Mouse (Mus musculus): ENCODE results near the gene Zfyve16. TPM values are rescaled to one million over a fixed set of nuclear protein-coding genes. Genes with fewer than 3 reads are reported as not detected.

Zfyve16 gene
- total RNA-seq, 2 experiments from 2014 or later, result 3.4 to 3.9 TPM

- ATAC-seq (replicated peaks; ENCODE audit: low FRiP score, poor library complexity, severe bottlenecking), result peak; percentile 16; the same call in 1 of the 2 replicates
These were observed 47.3 kb downstream of the Zfyve16 start for GRCm38 (mm10) chr13:92483348-92483747.

GRCm38 (mm10) chr13:92470151-92470550 lies 60.5 kb downstream of the Zfyve16 start:
- ATAC-seq (replicated peaks; ENCODE audit: low FRiP score, poor library complexity, severe bottlenecking), result no peak

GRCm38 (mm10) chr13:92469381-92469780 lies 61.3 kb downstream of the Zfyve16 start:
- ATAC-seq (replicated peaks; ENCODE audit: low FRiP score, poor library complexity, severe bottlenecking), result no peak

- ATAC-seq (replicated peaks; ENCODE audit: low FRiP score, poor library complexity, severe bottlenecking), result no peak
These were observed 62.8 kb downstream of the Zfyve16 start for GRCm38 (mm10) chr13:92467891-92468290.

- ATAC-seq (replicated peaks; ENCODE audit: low FRiP score, poor library complexity, severe bottlenecking), result no peak
These were observed 66.0 kb downstream of the Zfyve16 start for GRCm38 (mm10) chr13:92464698-92465097.

- ATAC-seq (replicated peaks; ENCODE audit: low FRiP score, poor library complexity, severe bottlenecking), result no peak
These were observed 83.8 kb downstream of the Zfyve16 start for GRCm38 (mm10) chr13:92446872-92447271.

- ATAC-seq (replicated peaks; ENCODE audit: low FRiP score, poor library complexity, severe bottlenecking), result no peak
These were observed 90.4 kb downstream of the Zfyve16 start for GRCm38 (mm10) chr13:92440286-92440685.

GRCm38 (mm10) chr13:92438656-92439055 lies 92.0 kb downstream of the Zfyve16 start:
- ATAC-seq (replicated peaks; ENCODE audit: low FRiP score, poor library complexity, severe bottlenecking), result no peak

Other genes with a start within 250 kb of the Zfyve16 start
- not detected in 2 replicates for gene Gm20379, start 224.9 kb downstream of the Zfyve16 start, total RNA-seq (2015; ENCODE audit: low replicate concordance)
- gene Gm20379, start 224.9 kb downstream of the Zfyve16 start, total RNA-seq (2017; ENCODE audit: low replicate concordance), result not detected in 2 replicates
- gene Dhfr, start 176.1 kb downstream of the Zfyve16 start, total RNA-seq (2015; ENCODE audit: low replicate concordance), result 13.7 and 18.9 TPM in 2 replicates
- gene Dhfr, start 176.1 kb downstream of the Zfyve16 start, total RNA-seq (2017; ENCODE audit: low replicate concordance), result 6.8 and 16.6 TPM in 2 replicates
- 28.1 and 38.1 TPM in 2 replicates for gene Msh3, start 175.9 kb downstream of the Zfyve16 start, total RNA-seq (2015; ENCODE audit: low replicate concordance)
- 20.0 and 45.6 TPM in 2 replicates for gene Msh3, start 175.9 kb downstream of the Zfyve16 start, total RNA-seq (2017; ENCODE audit: low replicate concordance)
- gene Ankrd34b, start 105.0 kb downstream of the Zfyve16 start, total RNA-seq (2015; ENCODE audit: low replicate concordance), result not detected in 2 replicates
- not detected in 2 replicates for gene Ankrd34b, start 105.0 kb downstream of the Zfyve16 start, total RNA-seq (2017; ENCODE audit: low replicate concordance)
- 2.2 and 11.7 TPM in 2 replicates for gene Fam151b, start 46.9 kb downstream of the Zfyve16 start, total RNA-seq (2015; ENCODE audit: low replicate concordance)
- gene Fam151b, start 46.9 kb downstream of the Zfyve16 start, total RNA-seq (2017; ENCODE audit: low replicate concordance), result 0.51 TPM in 1 of 2 replicates, not detected in the other
- not detected in 2 replicates for gene Spz1, start 45.3 kb upstream of the Zfyve16 start, total RNA-seq (2015; ENCODE audit: low replicate concordance)
- gene Spz1, start 45.3 kb upstream of the Zfyve16 start, total RNA-seq (2017; ENCODE audit: low replicate concordance), result not detected in 2 replicates
- 33.5 and 56.6 TPM in 2 replicates for gene Serinc5, start 80.2 kb upstream of the Zfyve16 start, total RNA-seq (2015; ENCODE audit: low replicate concordance)
- 44.0 and 54.7 TPM in 2 replicates for gene Serinc5, start 80.2 kb upstream of the Zfyve16 start, total RNA-seq (2017; ENCODE audit: low replicate concordance)

Data from erythroid progenitor cell, adult 5-6 weeks (primary cell).